Mouse (Mus musculus): ENCODE results near the gene Gng8. TPM values are rescaled to one million over a fixed set of nuclear protein-coding genes. Genes with fewer than 3 reads are reported as not detected.
A peak's percentile ranks its signal among the peaks of the same experiment; 100 is the strongest.

The Gng8 gene
- polyA plus RNA-seq, 1 experiment from 2014 or later = 10.2 TPM

DNA sequence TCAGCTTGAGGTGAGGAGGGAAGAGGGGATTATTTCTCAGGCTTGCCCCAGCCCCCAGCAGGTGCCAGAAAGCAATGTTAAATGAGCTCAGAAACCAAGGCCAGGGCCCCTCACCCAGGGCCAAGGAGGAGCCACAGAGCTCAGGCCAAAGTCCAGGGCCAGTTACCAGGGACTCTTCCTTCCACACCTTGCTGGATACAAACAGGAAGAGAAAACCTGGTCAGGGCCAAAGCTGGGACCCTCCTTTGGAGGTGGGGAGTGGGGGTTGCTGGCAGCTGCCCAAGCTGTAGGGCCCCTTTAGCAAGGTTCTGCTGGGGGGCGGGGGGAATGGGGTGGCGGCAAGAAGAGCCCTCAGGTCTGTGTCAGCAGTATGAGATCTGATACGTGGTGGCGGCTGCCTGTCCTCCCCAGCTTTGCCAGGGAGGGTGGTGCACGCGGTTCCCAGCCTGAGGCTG, 30.3 kb downstream of the Gng8 start:
- Histone ChIP-seq H3K27ac (ENCODE audit: low read depth, low read length) (peak overlapping the region; percentile 57; the same call in 1 of the 2 replicates), H3K4me2 (peak overlapping the region; percentile 93), H3K9ac (ENCODE audit: low read length) (peak overlapping the region; percentile 97), H3K4me1 (ENCODE audit: control insufficient read depth, insufficient read depth, low read length) (peaks cover 30% of the 10 kb centered on the region), H3K4me3 (ENCODE audit: low read depth, low read length) (peak overlapping the region; percentile 76), H3K27me3 (ENCODE audit: control insufficient read depth, insufficient read depth, low read length) (no peaks in the 10 kb centered on the region), H3K36me3 (ENCODE audit: control insufficient read depth, insufficient read depth, low read length) (peaks cover 10% of the 10 kb centered on the region), H3K9me3 (ENCODE audit: control insufficient read depth, low read length) (no peaks in the 10 kb centered on the region)
- 77% methylated on average over 6 of the region's 6 CpGs for WGBS
- ATAC-seq (ENCODE audit: low FRiP score) = no peak
- DNase-seq (ENCODE audit: low spot score, missing footprints) = no peak

DNA sequence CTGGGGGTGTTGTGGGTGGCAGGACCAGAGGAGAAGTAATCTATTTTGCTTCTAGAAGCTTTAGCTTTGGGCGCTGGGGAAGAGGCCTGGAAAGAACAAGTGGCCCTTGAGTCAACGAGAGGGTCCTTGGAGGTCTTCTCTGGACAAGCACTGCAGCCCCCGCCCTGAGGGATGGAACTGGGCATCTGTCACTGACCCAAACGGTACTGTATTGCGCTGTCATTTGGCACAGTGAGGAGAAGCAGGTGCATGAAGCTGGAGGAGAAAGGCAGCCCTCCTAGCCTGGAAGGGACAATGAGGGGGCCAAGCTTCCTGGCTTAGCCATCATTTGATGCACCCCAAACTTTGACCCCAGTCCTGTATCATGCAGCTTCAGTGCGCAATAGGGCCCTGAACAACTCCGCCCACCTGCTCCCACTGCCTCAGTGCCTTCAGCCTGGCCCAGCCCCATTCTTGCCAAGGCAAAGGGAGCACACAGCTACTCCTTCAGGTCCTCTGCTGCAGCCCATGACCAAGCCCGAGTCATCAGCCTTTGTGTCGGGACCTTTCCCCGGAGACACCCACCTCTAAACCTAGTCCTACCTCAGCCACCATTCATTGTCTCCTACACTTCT, 30.9 kb downstream of the Gng8 start:
- Histone ChIP-seq H3K9ac (ENCODE audit: low read length) (peak overlapping the region; percentile 97), H3K9me3 (ENCODE audit: control insufficient read depth, low read length) (no peaks in the 10 kb centered on the region)
- DNase-seq (ENCODE audit: low spot score, missing footprints) = no peak

DNA sequence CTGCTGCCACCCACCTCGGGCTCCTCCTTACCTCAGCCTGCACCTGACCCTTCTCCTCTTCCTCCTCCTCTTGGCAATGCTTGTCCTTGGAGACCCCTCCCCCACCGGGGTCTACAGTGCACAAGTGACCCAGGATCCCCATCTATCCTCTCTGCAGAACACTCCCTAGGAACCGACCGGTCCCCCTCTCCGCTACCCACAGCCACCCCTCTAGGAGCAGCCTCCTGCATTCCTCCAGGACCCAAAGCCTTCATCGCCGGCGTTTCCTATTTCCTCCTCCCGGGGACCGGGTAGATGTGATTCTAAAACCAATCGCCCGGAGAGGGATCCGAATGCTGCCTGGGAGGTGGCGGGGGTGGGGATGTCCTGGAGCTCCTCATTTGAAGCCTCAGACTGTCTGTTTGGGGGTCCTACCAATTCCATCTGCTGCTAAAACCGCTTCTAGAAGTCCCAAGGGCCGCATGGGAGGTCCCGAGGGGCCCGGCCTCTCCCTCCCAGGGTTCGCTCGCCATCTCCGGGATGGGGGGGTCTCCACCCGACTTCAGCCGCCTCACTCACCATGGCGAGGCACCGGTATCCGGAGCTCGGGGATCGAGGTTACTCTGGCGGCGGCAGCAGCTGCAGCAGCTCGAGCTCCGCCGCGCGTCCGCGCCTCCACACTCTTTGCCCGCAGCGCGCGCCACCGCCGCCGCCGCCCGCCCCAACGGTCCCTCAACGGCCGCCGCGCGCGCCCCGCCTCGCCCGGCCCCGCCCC, 31.9 kb downstream of the Gng8 start:
- DNase-seq (ENCODE audit: low spot score, missing footprints) = peak; percentile 96

More for the DNA sequence above, 30.9 kb downstream of the Gng8 start:
- Histone ChIP-seq H3K36me3 (ENCODE audit: control insufficient read depth, insufficient read depth, low read length) (peaks cover 10% of the 10 kb centered on the region), H3K27ac (ENCODE audit: low read depth, low read length) (peak overlapping the region; percentile 57; the same call in 1 of the 2 replicates), H3K27me3 (ENCODE audit: control insufficient read depth, insufficient read depth, low read length) (no peaks in the 10 kb centered on the region), H3K4me3 (ENCODE audit: low read depth, low read length) (peak overlapping the region; percentile 76), H3K4me2 (peak overlapping the region; percentile 93), H3K4me1 (ENCODE audit: control insufficient read depth, insufficient read depth, low read length) (peaks cover 30% of the 10 kb centered on the region)
- no peak for ATAC-seq (ENCODE audit: low FRiP score)
- 49% methylated on average over 10 of the region's 10 CpGs for WGBS

DNA sequence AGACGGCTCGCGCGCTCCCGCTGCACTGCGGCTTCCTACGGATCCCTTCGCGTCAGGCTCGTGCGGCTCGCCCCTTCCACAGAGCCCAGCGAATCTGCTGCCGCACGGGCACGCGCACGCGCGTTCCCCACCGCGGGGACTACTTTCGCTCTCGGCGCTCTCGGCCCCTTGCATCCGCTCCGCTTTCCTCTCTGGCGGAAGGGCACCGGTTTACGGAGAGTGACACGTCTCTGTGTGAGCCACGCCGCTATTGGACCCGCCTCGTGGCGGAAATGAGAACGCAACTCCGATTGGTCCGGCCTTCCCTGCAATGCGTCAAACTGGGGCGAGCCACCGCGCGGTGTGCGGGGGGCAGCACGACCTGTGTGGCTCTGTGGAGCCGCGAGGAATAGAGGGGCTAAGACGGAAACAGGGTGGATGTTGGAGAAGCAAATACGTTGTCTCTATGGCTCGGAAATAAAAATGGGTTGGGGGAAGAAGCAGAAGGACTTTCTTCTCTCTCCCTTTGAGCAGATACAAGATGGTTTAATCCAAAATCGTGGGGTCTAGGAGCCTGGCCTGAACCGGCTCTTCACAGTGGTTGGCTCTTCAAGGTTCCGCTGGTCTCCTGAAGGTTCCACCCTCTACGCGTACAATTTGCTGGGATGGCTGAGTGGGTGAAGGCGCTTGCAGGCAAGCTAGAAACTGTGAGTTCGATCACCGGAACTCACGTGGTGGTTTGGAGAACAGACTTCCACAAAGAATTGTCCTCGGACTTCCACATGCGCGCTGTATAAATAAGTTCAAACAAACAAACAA, 32.6 kb downstream of the Gng8 start, which contains the start of gene Calm3:
Gene Calm3, minus strand, starts transcription at position 78 of the 798 bp plus-strand sequence.
- H3K27me3 ChIP-seq (ENCODE audit: control insufficient read depth, insufficient read depth, low read length) = no peaks in the 10 kb centered on the region
- 2% methylated on average over 55 of the region's 64 CpGs for WGBS
- H3K4me3 ChIP-seq (ENCODE audit: low read depth, low read length) = peak within 1 kb of the TSS; percentile 76

More for the DNA sequence above, 31.9 kb downstream of the Gng8 start:
- Histone ChIP-seq H3K4me2 (peak overlapping the region; percentile 93), H3K9me3 (ENCODE audit: control insufficient read depth, low read length) (no peaks in the 10 kb centered on the region), H3K4me3 (ENCODE audit: low read depth, low read length) (peak overlapping the region; percentile 76), H3K27me3 (ENCODE audit: control insufficient read depth, insufficient read depth, low read length) (no peaks in the 10 kb centered on the region), H3K27ac (ENCODE audit: low read depth, low read length) (peak overlapping the region; percentile 96), H3K9ac (ENCODE audit: low read length) (peak overlapping the region; percentile 97), H3K36me3 (ENCODE audit: control insufficient read depth, insufficient read depth, low read length) (peaks cover 4% of the 10 kb centered on the region), H3K4me1 (ENCODE audit: control insufficient read depth, insufficient read depth, low read length) (peaks cover 30% of the 10 kb centered on the region)
- WGBS = 0% methylated on average over 37 of the region's 57 CpGs
- ATAC-seq (ENCODE audit: low FRiP score) = peak; percentile 8; the same call in 1 of the 2 replicates

DNA sequence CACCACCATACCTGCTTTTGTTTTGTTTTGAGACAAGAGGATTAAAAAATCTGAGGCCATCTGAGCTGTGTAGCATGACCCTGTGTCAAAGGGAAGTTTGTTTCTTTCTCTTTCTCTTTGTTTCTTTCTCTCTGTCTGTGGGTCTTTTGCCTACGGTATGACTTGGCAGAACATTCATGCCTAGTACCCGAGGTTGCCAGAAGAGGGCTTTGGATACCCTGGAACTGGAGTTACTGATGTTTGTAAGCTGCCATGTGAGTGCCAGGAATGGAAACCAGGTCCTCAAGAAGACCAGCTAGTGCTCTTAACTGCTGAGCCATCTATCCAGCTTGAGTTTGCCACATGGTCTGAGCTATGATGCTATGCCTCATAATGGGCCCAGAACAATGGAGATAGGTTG, 36.8 kb downstream of the Gng8 start:
- WGBS = 41% methylated on average over 2 of the region's 2 CpGs
- H3K4me2 ChIP-seq = no peak overlapping the region
- DNase-seq (ENCODE audit: low spot score, missing footprints) (no peak), ATAC-seq (ENCODE audit: low FRiP score) (no peak)
- H3K4me1 ChIP-seq (ENCODE audit: control insufficient read depth, insufficient read depth, low read length) = peaks cover 3% of the 10 kb centered on the region; the same call in 1 of the 2 replicates
- H3K27me3 ChIP-seq (ENCODE audit: control insufficient read depth, insufficient read depth, low read length) = no peaks in the 10 kb centered on the region
- no peaks in the 10 kb centered on the region for H3K36me3 ChIP-seq (ENCODE audit: control insufficient read depth, insufficient read depth, low read length)
- no peak overlapping the region for H3K4me3 ChIP-seq (ENCODE audit: low read depth, low read length)
- no peak overlapping the region for H3K27ac ChIP-seq (ENCODE audit: low read depth, low read length)
- H3K9ac ChIP-seq (ENCODE audit: low read length) = no peak overlapping the region
- H3K9me3 ChIP-seq (ENCODE audit: control insufficient read depth, low read length) = no peaks in the 10 kb centered on the region

More for the DNA sequence above, 32.6 kb downstream of the Gng8 start, which contains the start of gene Calm3:
- Histone ChIP-seq H3K4me2 (peak within 1 kb of the TSS; percentile 93), H3K9me3 (ENCODE audit: control insufficient read depth, low read length) (no peaks in the 10 kb centered on the region), H3K4me1 (ENCODE audit: control insufficient read depth, insufficient read depth, low read length) (peaks cover 30% of the 10 kb centered on the region), H3K9ac (ENCODE audit: low read length) (peak within 1 kb of the TSS; percentile 97), H3K27ac (ENCODE audit: low read depth, low read length) (peak within 1 kb of the TSS; percentile 96), H3K36me3 (ENCODE audit: control insufficient read depth, insufficient read depth, low read length) (no peaks in the 10 kb centered on the region; the same call in 1 of the 2 replicates)
- ATAC-seq (ENCODE audit: low FRiP score) (peak; percentile 93), DNase-seq (ENCODE audit: low spot score, missing footprints) (peak; percentile 100)

DNA sequence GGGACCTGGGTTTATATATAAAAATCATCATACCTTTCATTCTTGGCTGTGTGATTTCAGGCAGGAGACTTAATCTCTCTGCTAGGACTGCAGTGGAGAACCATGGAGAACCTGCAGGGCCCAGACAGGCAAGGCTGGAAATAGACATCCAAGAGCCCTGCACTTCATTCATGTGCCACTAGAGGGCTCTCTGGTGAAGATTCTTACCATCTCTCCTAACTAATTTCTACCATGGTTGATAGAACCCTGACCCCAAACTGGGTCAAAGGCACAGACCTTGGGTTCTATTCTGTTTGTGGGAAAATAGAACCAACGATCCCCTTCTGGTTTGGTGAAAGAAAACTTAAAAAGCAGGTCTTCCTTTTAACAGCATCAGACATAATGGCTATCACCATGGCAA, 39.3 kb downstream of the Gng8 start:
- Histone ChIP-seq H3K27me3 (ENCODE audit: control insufficient read depth, insufficient read depth, low read length) (no peaks in the 10 kb centered on the region), H3K9me3 (ENCODE audit: control insufficient read depth, low read length) (no peaks in the 10 kb centered on the region), H3K4me2 (no peak overlapping the region), H3K4me1 (ENCODE audit: control insufficient read depth, insufficient read depth, low read length) (peaks cover 3% of the 10 kb centered on the region; the same call in 1 of the 2 replicates), H3K27ac (ENCODE audit: low read depth, low read length) (no peak overlapping the region; the same call in 1 of the 2 replicates), H3K36me3 (ENCODE audit: control insufficient read depth, insufficient read depth, low read length) (no peaks in the 10 kb centered on the region), H3K4me3 (ENCODE audit: low read depth, low read length) (no peak overlapping the region), H3K9ac (ENCODE audit: low read length) (no peak overlapping the region)
- DNase-seq (ENCODE audit: low spot score, missing footprints) (peak; percentile 97), ATAC-seq (ENCODE audit: low FRiP score) (peak; percentile 22; the same call in 1 of the 2 replicates)
- 0% methylated on average over 1 of the region's 1 CpGs for WGBS

DNA sequence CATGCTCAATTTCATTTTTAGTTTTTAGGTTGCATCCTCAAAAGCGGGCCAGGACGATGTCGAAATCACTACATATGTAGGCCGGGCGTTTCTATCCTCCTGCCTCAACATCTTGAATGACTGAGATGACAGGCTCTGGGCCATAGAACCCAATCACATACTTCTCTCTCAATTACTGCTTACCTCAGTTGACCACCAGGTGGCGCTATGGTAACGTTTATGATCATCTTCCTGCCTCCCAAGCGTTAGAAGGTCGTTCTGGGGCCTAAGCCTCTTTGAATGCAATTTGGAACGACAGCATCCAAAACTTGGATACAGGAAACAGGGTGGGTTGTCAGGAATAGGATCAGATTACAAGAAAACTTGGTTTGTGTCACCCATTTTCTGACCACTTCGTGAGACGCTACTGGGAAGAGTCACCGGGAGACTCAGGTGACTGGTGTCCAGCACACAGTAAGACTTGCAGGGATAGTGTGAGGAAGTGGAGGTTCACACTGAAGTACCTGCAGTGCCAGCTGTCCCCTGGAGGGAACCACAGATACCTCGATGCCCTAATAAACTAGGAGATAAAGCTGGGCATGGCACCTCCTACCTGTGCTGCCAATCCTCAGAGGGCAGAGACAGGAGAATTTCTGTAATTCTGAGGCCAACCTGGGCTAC, 40.5 kb downstream of the Gng8 start:
- DNase-seq (ENCODE audit: low spot score, missing footprints) = peak; percentile 98
- Histone ChIP-seq H3K4me3 (ENCODE audit: low read depth, low read length) (no peak overlapping the region), H3K36me3 (ENCODE audit: control insufficient read depth, insufficient read depth, low read length) (no peaks in the 10 kb centered on the region), H3K9ac (ENCODE audit: low read length) (no peak overlapping the region), H3K9me3 (ENCODE audit: control insufficient read depth, low read length) (no peaks in the 10 kb centered on the region), H3K27me3 (ENCODE audit: control insufficient read depth, insufficient read depth, low read length) (no peaks in the 10 kb centered on the region), H3K4me2 (no peak overlapping the region), H3K4me1 (ENCODE audit: control insufficient read depth, insufficient read depth, low read length) (peaks cover 3% of the 10 kb centered on the region; the same call in 1 of the 2 replicates), H3K27ac (ENCODE audit: low read depth, low read length) (no peak overlapping the region)
- ATAC-seq (ENCODE audit: low FRiP score) = peak; percentile 67
- WGBS = 18% methylated on average over 14 of the region's 14 CpGs
